Mouse (Mus musculus) bone marrow, adult 2 months (tissue): Measurements from ENCODE around the gene Clp1. TPM values are rescaled to one million over a fixed set of nuclear protein-coding genes. Genes with fewer than 3 reads are reported as not detected.

ENCODE experiments used
- H3K27ac ChIP-seq: fragments of 200-500 bp; 2 replicates; pipeline ENCODE4 v1.5.1; 2012; ENCODE audit warnings: low read depth, mild to moderate bottlenecking, control low read depth, inconsistent platforms, low read length; ENCODE audit not compliant: control insufficient read depth, poor library complexity, insufficient read depth
- H3K4me1 ChIP-seq: fragments of 200-500 bp; 2 replicates; pipeline ENCODE4 v1.6.1; 2011; ENCODE audit warnings: low read length; ENCODE audit not compliant: control insufficient read depth, insufficient read depth
- H3K4me3 ChIP-seq: fragments of 200-500 bp; replicated peaks from 2 replicates; pipeline ENCODE3; 2011; ENCODE audit warnings: mild to moderate bottlenecking, low read depth, low read length, control low read depth; ENCODE audit not compliant: control insufficient read depth
- CTCF ChIP-seq: fragments of 200-500 bp; IDR thresholded peaks from 2 replicates; pipeline ENCODE4 v1.5.1; 2011; ENCODE audit warnings: low read length, control low read depth; ENCODE audit not compliant: control insufficient read depth, insufficient read depth
- POLR2A ChIP-seq: fragments of 200-500 bp; IDR thresholded peaks from 2 replicates; pipeline ENCODE4 v1.6.1; 2011; ENCODE audit warnings: low read depth, mild to moderate bottlenecking, control low read depth, low read length, borderline replicate concordance; ENCODE audit not compliant: control insufficient read depth
- WGBS: fragments of 180-500 bp; shearing (Covaris S2); methylation state at CpG from one replicate; pipeline ENCODE4 v1.1.7; 2018; 5-methylcytosine and 5-hydroxymethylcytosine counted together
- polyA plus RNA-seq: library from polyadenylated mRNA; stranded (reverse); fragments of >200 nt; gene quantifications from 2 replicates; pipeline ENCODE4 v1.2.4, GENCODE M21; 2011; ENCODE audit warnings: low replicate concordance; ENCODE audit not compliant: missing spikeins, insufficient read depth, insufficient read length

Clp1 gene
- polyA plus RNA-seq, 1 experiment: 25.1 TPM

DNA sequence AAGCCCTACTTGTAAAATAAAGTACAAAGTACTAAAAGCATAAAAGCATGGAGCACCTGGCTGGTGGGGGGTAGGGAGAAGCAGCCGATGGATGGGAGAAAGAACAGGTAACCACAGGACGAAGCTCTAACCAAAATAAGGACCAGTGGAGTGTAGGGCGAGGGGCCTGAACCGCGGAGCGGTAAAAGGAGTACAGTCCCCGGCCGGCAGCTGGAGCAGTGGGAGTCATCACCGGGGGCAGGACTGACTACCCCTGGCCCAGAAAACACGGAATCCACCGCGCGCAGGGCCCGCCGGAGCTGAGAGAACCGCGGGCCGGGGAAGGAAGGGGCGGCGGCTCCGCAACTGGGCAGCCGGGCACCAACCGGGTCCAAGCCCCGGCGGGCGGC is 12.7 kb downstream of the Clp1 start:
- Histone ChIP-seq H3K27ac (peak overlapping the region; percentile 99), H3K4me3 (peak overlapping the region; percentile 97), H3K4me1 (no peaks in the 10 kb centered on the region; the same call in 1 of the 2 replicates)
- WGBS: under 1% methylated on average over 26 of the region's 26 CpGs
- TF ChIP-seq CTCF (no peak), POLR2A (no peak)

DNA sequence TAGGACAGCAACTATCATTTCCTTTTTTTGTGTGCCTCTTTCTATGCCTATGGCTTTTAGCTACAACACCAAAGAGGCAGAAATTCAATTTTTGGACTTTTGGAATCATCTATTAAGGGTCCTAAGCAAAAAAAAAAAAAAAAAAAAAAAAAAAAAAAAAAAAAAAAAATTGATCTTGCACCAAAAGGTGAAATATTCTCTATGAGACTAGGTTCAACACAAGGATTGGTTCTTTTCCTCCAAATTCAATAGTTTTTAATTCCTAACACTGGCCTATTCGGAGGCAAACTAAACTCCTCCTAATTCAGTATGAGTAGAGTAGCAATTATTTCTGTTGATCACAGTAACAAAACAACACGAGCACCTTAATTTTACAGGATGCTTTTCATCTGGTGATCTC is 15.3 kb downstream of the Clp1 start:
- WGBS: 84% methylated on average over 2 of the region's 2 CpGs
- no peaks in the 10 kb centered on the region; the same call in 1 of the 2 replicates for H3K4me1 ChIP-seq
- H3K4me3 ChIP-seq: no peak overlapping the region
- TF ChIP-seq CTCF: no peak
- TF ChIP-seq POLR2A: no peak
- H3K27ac ChIP-seq: no peak overlapping the region

DNA sequence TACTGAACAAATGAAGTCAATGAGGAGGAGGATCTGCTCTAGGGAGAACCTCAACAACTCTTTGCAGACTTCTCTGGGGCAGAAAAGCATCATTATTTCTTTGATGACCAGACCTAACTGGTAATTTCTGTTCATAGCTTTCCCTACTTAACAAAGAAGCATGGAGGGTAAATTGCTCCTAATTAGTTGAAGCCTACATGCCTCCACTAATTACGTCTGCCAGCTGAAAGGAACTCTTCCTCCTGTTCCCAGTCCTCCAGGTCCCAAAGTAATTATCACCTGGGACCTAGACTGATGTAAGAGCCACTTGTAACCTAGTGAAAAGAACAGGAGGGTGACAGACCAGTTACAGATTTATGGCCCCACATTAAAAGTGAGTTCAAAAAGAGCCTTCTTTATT is 19.6 kb downstream of the Clp1 start:
- Histone ChIP-seq H3K4me1 (no peaks in the 10 kb centered on the region), H3K27ac (no peak overlapping the region), H3K4me3 (no peak overlapping the region)
- 78% methylated on average over 1 of the region's 1 CpGs for WGBS
- TF ChIP-seq POLR2A: no peak
- no peak for TF ChIP-seq CTCF

DNA sequence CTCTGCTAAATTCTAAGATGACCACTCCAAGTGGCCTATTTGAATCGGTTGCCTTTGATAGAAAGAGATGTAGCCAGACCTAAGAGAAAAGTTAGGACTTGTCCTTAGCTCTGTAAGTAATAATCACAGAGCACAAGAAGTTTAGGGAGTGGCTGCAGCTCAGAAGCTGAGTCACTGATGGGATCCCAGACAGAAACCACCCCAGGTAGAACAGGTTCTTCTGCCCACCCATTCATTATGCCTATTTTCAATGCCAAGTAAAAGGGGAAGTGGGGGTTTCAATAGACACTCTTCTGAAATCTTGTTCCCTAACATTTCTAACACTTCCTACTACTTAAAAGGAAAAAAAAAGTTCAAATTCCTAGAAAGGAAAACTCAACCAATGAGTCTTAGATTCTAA is 21.9 kb downstream of the Clp1 start:
- Histone ChIP-seq H3K4me3 (no peak overlapping the region), H3K27ac (no peak overlapping the region), H3K4me1 (no peaks in the 10 kb centered on the region)
- TF ChIP-seq POLR2A (no peak), CTCF (no peak)
- WGBS: 77% methylated on average over 1 of the region's 1 CpGs

DNA sequence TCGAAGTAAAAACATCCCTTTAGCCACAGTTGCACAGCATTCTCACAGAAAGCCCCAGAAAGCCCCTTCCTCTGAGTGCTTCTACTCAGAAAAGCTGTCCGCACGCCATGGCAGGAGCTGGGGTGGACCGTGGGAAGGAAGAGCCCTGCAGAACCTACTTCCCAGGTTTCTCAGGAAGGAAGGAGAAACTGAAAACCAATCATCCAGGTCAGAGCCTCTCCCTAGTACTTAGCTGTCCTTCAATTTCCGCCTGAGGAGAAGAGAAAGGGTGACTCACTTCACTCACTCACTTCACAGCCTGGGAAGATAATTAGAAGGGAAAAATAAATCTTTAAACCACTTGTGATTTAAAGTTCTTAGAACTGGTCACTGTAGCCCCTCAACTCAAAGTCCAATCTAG is 22.8 kb downstream of the Clp1 start:
- Histone ChIP-seq H3K4me1 (no peaks in the 10 kb centered on the region), H3K27ac (no peak overlapping the region), H3K4me3 (no peak overlapping the region)
- 84% methylated on average over 5 of the region's 5 CpGs for WGBS
- TF ChIP-seq POLR2A: no peak
- TF ChIP-seq CTCF: no peak

DNA sequence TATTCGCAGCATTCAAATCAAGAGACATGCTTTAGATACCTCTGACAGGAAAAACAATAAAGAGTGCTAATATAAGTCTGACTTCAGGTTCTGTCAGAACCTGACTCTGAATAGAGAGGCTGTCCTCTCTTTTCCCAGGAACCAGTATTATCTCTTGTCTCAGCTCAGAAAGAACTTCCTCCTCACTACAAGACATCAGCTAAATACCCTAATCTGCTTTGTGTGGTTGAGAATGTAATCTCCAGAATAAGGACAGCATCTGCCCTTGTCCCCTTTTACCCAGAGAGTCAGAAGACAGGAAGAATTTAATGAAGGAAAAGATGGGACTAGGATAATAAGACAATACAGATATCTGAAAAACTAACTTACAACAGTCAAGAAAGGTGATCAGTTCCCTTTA is 23.7 kb downstream of the Clp1 start:
- Histone ChIP-seq H3K27ac (no peak overlapping the region), H3K4me3 (no peak overlapping the region), H3K4me1 (no peaks in the 10 kb centered on the region)
- 85% methylated on average over 1 of the region's 1 CpGs for WGBS
- no peak for TF ChIP-seq CTCF
- TF ChIP-seq POLR2A: no peak

DNA sequence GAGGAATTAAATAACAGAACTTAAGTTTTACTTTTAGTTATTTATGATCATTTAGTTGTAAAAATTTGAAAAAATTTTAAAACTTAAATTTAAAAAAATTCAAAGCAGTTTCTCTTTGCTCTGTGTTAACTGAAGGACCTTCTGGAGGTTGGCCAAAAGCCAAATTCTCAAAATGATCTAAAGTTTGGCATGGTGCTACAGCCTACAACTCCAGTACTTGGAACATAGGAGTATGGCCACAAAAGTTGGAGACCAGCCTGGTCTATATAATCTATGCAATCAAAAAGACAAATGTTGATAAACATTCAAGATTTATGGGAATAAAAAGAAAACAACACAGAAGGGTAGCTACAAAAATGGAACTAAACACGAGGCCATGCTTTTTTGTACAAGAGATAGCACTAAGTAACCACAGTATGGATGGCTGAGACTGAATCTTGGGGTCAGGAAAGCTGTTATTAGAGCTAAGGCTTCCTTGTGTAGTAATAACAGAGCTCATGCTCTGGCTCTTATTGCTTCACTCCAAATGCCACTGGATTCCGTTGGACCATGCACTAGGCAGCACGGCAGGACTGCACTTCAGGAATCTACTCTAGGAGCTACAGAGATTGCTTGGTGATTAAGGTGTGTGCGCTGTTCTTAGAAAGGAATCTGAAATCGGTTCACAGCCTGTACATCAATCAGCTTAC is 32.0 kb downstream of the Clp1 start:
- Histone ChIP-seq H3K4me3 (no peak overlapping the region), H3K4me1 (no peaks in the 10 kb centered on the region), H3K27ac (no peak overlapping the region)
- TF ChIP-seq POLR2A (no peak), CTCF (no peak)
- 91% methylated on average over 5 of the region's 5 CpGs for WGBS

DNA sequence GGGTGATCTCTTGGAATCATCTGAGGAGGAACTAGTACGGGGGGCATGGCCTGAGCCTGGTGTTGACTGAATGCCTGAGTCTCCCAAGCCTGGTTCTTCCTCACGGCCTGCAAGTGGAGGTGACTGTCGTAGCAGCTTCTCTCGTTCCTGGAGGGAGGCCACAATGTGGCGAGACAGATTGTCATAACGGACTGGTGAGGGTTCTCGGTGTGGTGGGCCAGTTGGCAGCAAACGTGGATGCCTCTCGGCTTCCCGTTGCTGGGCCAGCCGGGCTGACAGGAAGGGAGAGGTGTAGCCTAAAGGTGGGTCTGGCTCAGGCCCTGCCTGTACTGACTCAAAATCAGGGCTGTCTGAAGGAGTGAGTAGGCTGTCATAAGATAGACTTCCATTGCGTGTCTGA is 37.1 kb downstream of the Clp1 start:
- TF ChIP-seq POLR2A (no peak), CTCF (no peak)
- Histone ChIP-seq H3K27ac (no peak overlapping the region), H3K4me3 (no peak overlapping the region), H3K4me1 (no peaks in the 10 kb centered on the region)
- 91% methylated on average over 12 of the region's 12 CpGs for WGBS

DNA sequence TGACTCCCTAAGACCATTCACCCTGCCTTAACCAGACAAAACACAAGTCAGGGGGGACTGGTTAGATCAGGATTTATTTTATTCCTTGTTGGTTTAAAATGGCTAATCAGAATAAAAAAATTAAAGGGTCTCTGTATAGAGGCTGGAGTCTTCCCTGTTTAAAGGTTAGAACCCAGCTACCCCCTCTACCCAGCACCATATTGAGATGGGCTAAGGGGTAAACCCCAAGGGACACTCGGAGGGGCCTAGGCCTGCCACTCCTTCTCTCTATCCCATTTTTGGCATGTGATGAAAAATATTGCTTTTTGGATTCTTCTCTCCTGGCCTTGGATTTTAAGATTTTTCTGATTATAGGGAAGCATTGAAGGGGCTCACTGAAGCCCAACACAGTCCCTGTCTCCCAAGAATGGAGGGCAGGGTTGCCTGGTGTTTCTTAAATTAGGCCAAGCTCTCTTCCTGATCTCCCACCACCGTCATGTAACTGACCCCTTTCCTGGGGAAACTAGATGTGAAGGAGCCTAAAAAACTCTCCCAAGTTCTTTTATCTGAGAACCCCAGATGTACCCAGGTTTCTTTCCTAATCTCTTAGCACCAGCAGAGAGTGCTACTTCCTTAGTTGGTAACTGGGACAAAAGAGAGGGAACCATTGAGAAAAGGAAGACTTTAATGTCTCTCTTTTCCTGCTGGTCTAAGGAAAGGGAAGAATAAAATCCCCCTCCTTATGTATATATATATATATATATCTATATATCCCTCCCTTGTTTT is 38.9 kb downstream of the Clp1 start:
- WGBS: 68% methylated on average over 2 of the region's 2 CpGs
- H3K27ac ChIP-seq: no peak overlapping the region
- no peaks in the 10 kb centered on the region for H3K4me1 ChIP-seq
- no peak overlapping the region for H3K4me3 ChIP-seq
- TF ChIP-seq CTCF (no peak), POLR2A (no peak)
